Mouse (Mus musculus) forebrain, embryonic 12.5 days (tissue): Measurements from ENCODE around the gene Mrtfb. TPM values are rescaled to one million over a fixed set of nuclear protein-coding genes. Genes with fewer than 3 reads are reported as not detected.

ENCODE experiments used
- ATAC-seq: fragments of 200-750 bp; cut with Nextera tagmentation; 2 replicates; pipeline ENCODE4 v1.8.0; 2017; ENCODE audit warnings: moderate TSS enrichment; ENCODE audit not compliant: low FRiP score
- H3K27ac ChIP-seq: fragments of 300-500 bp; sonication (generic); 2 replicates; pipeline ENCODE4 v1.5.1; 2016; ENCODE audit warnings: mild to moderate bottlenecking
- H3K27me3 ChIP-seq: fragments of 300-500 bp; sonication (generic); 2 replicates; pipeline ENCODE4 v1.6.1; 2016; ENCODE audit warnings: mild to moderate bottlenecking
- H3K36me3 ChIP-seq: fragments of 300-500 bp; sonication (generic); replicated peaks from 2 replicates; pipeline ENCODE4 v1.6.1; 2016; ENCODE audit warnings: mild to moderate bottlenecking
- H3K4me1 ChIP-seq: fragments of 300-500 bp; sonication (generic); 2 replicates; pipeline ENCODE4 v1.6.1; 2016
- H3K4me2 ChIP-seq: fragments of 300-500 bp; sonication (generic); 2 replicates; pipeline ENCODE4 v1.6.1; 2016; ENCODE audit warnings: mild to moderate bottlenecking, moderate library complexity
- H3K4me3 ChIP-seq: fragments of 300-500 bp; sonication (generic); replicated peaks from 2 replicates; pipeline ENCODE4 v1.5.1; 2016; ENCODE audit warnings: mild to moderate bottlenecking
- H3K9ac ChIP-seq: fragments of 300-500 bp; sonication (generic); 2 replicates; pipeline ENCODE4 v1.6.1; 2016; ENCODE audit warnings: mild to moderate bottlenecking
- H3K9me3 ChIP-seq: fragments of 300-500 bp; sonication (generic); 2 replicates; pipeline ENCODE4 v1.6.1; 2016
- WGBS: fragments of 180-500 bp; shearing (Covaris S2); methylation state at CpG from one replicate; pipeline ENCODE4 v1.1.7; 2016; 5-methylcytosine and 5-hydroxymethylcytosine counted together
- polyA plus RNA-seq: library from polyadenylated mRNA; unstranded; fragments of >200 nt; fragmentation: Nextera tagmentation; extraction: Ambion mirVana; gene quantifications from 2 replicates; pipeline ENCODE4 v1.2.1, GENCODE M21; 2016

Gene Mrtfb
- polyA plus RNA-seq, 1 experiment from 2014 or later, result 15.5 TPM

GRCm38 (mm10) chr16:13378157-13378556 lies 121.9 kb downstream of the Mrtfb start:
- H3K9me3 ChIP-seq, result no peaks in the 10 kb centered on the region
- H3K4me1 ChIP-seq, result no peaks in the 10 kb centered on the region
- no peak overlapping the region for H3K4me2 ChIP-seq
- ATAC-seq, result no peak
- H3K27me3 ChIP-seq, result no peaks in the 10 kb centered on the region
- 91% methylated on average over 5 of the region's 5 CpGs for WGBS
- H3K27ac ChIP-seq, result no peak overlapping the region
- no peak overlapping the region for H3K4me3 ChIP-seq
- no peak overlapping the region for H3K9ac ChIP-seq
- no peaks in the 10 kb centered on the region for H3K36me3 ChIP-seq

- WGBS, result 94% methylated on average over 2 of the region's 2 CpGs
- ATAC-seq, result no peak
- no peak overlapping the region for H3K4me2 ChIP-seq
- H3K36me3 ChIP-seq, result no peaks in the 10 kb centered on the region; the same call in 1 of the 2 replicates
- no peak overlapping the region for H3K9ac ChIP-seq
- no peaks in the 10 kb centered on the region for H3K27me3 ChIP-seq
- no peak overlapping the region for H3K27ac ChIP-seq
- H3K9me3 ChIP-seq, result no peaks in the 10 kb centered on the region
- H3K4me3 ChIP-seq, result no peak overlapping the region
- no peaks in the 10 kb centered on the region for H3K4me1 ChIP-seq
Measured at GRCm38 (mm10) chr16:13379865-13380264, 123.6 kb downstream of the Mrtfb start.

DNA sequence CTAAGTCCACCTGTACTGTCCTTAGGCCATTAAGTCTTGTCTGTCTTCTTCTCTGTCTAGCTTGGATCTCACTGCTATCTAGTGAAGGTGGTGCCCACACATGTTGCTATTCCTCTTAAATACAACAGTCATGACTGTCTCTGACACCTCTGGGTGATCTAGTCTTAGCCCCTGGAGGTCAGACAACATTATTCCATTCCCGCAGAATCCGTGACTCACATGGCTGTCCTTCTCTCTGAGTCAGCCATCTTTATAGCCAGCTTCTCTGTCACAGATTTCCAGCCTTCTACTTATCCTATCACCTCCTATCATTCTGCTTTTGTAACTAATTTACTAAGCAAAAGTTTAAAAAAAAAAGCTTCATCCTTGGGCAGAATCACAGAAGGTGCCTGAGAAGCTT lies 125.5 kb downstream of the Mrtfb start:
- Histone ChIP-seq H3K9ac (no peak overlapping the region), H3K27ac (no peak overlapping the region), H3K4me1 (no peaks in the 10 kb centered on the region), H3K9me3 (no peaks in the 10 kb centered on the region), H3K4me3 (no peak overlapping the region), H3K36me3 (peaks cover 6% of the 10 kb centered on the region), H3K4me2 (no peak overlapping the region), H3K27me3 (no peaks in the 10 kb centered on the region)
- 100% methylated on average over 2 of the region's 2 CpGs for WGBS
- ATAC-seq, result no peak

- H3K4me2 ChIP-seq, result no peak overlapping the region
- no peaks in the 10 kb centered on the region for H3K9me3 ChIP-seq
- H3K4me3 ChIP-seq, result no peak overlapping the region
- H3K36me3 ChIP-seq, result peaks cover 9% of the 10 kb centered on the region
- H3K27ac ChIP-seq, result no peak overlapping the region
- no peak overlapping the region for H3K9ac ChIP-seq
- ATAC-seq, result no peak
- H3K27me3 ChIP-seq, result no peaks in the 10 kb centered on the region
- H3K4me1 ChIP-seq, result no peaks in the 10 kb centered on the region
- 94% methylated on average over 4 of the region's 4 CpGs for WGBS
Measured at GRCm38 (mm10) chr16:13387306-13387705, 131.0 kb downstream of the Mrtfb start.

GRCm38 (mm10) chr16:13400375-13400774 lies 144.1 kb downstream of the Mrtfb start:
- Histone ChIP-seq H3K9me3 (no peaks in the 10 kb centered on the region), H3K4me2 (no peak overlapping the region), H3K9ac (no peak overlapping the region), H3K27ac (no peak overlapping the region), H3K4me1 (no peaks in the 10 kb centered on the region), H3K36me3 (peaks cover 68% of the 10 kb centered on the region), H3K27me3 (no peaks in the 10 kb centered on the region), H3K4me3 (no peak overlapping the region)
- no peak for ATAC-seq
- 76% methylated on average over 2 of the region's 2 CpGs for WGBS

DNA sequence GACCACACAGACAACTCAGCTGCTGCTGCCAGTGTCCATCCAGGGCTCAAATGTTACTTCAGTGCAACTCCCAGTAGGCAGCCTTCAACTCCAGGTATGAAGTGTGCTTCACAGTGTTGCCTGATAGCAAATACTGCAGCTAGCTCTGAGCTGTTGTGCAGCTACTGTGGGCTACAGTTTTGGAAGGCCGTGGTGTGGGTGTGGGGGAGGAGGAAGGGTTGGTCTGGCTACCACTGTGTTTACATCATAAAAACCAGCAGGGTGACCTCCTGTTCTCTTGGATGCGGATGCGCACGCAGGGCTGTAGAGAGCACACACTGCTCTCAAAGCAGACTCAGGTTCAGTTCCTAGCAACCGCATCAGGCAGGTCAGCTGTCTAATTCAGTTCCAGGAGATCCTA lies 145.3 kb downstream of the Mrtfb start:
- no peak overlapping the region for H3K4me3 ChIP-seq
- no peak overlapping the region for H3K9ac ChIP-seq
- H3K36me3 ChIP-seq, result peaks cover 74% of the 10 kb centered on the region
- no peaks in the 10 kb centered on the region for H3K27me3 ChIP-seq
- H3K4me1 ChIP-seq, result no peaks in the 10 kb centered on the region
- no peaks in the 10 kb centered on the region for H3K9me3 ChIP-seq
- H3K27ac ChIP-seq, result no peak overlapping the region
- WGBS, result 80% methylated on average over 5 of the region's 5 CpGs
- ATAC-seq, result no peak
- no peak overlapping the region for H3K4me2 ChIP-seq

DNA sequence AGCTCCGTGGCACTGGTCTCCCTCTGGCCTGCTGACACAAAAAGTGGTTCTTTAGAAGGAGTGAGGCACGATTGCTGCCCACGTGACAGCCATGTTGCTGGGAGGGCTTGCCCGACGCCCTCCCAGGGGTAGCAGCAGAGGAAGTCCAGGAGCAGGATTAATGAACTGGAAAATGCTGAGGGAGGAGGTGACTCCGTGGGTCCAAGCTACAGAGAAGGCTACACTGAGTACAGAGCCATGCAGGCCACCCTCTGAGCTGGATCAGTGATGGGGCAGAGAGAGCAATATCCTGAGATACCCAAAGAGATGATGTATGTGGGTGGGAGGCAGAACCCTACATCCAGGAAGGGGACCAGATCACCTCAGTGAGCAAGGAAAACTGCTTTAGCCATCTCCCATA lies 148.4 kb downstream of the Mrtfb start:
- Histone ChIP-seq H3K4me3 (no peak overlapping the region), H3K4me2 (no peak overlapping the region), H3K9me3 (no peaks in the 10 kb centered on the region), H3K9ac (no peak overlapping the region), H3K36me3 (peaks cover 69% of the 10 kb centered on the region), H3K27ac (no peak overlapping the region), H3K4me1 (no peaks in the 10 kb centered on the region), H3K27me3 (no peaks in the 10 kb centered on the region)
- ATAC-seq, result no peak
- WGBS, result 83% methylated on average over 6 of the region's 6 CpGs

- Histone ChIP-seq H3K36me3 (peaks cover 68% of the 10 kb centered on the region), H3K4me2 (no peak overlapping the region), H3K4me1 (no peaks in the 10 kb centered on the region), H3K4me3 (no peak overlapping the region), H3K27me3 (no peaks in the 10 kb centered on the region), H3K9me3 (no peaks in the 10 kb centered on the region), H3K27ac (no peak overlapping the region), H3K9ac (no peak overlapping the region)
- 90% methylated on average over 2 of the region's 2 CpGs for WGBS
- ATAC-seq, result no peak
Measured at GRCm38 (mm10) chr16:13405403-13405802, 149.1 kb downstream of the Mrtfb start.

- peak; percentile 77 for ATAC-seq
- no peak overlapping the region for H3K9ac ChIP-seq
- H3K4me1 ChIP-seq, result no peaks in the 10 kb centered on the region
- H3K36me3 ChIP-seq, result peaks cover 66% of the 10 kb centered on the region
- no peaks in the 10 kb centered on the region for H3K9me3 ChIP-seq
- no peaks in the 10 kb centered on the region for H3K27me3 ChIP-seq
- H3K4me3 ChIP-seq, result no peak overlapping the region
- H3K27ac ChIP-seq, result no peak overlapping the region
- no peak overlapping the region for H3K4me2 ChIP-seq
- WGBS, result 79% methylated on average over 4 of the region's 4 CpGs
Measured at GRCm38 (mm10) chr16:13409530-13410163, 153.4 kb downstream of the Mrtfb start.

GRCm38 (mm10) chr16:13410760-13411159 lies 154.5 kb downstream of the Mrtfb start:
- ATAC-seq, result no peak
- Histone ChIP-seq H3K4me1 (no peaks in the 10 kb centered on the region), H3K27ac (no peak overlapping the region), H3K36me3 (peaks cover 55% of the 10 kb centered on the region), H3K27me3 (no peaks in the 10 kb centered on the region), H3K4me3 (no peak overlapping the region), H3K4me2 (no peak overlapping the region), H3K9me3 (no peaks in the 10 kb centered on the region), H3K9ac (no peak overlapping the region)
- WGBS, result 88% methylated on average over 2 of the region's 2 CpGs

DNA sequence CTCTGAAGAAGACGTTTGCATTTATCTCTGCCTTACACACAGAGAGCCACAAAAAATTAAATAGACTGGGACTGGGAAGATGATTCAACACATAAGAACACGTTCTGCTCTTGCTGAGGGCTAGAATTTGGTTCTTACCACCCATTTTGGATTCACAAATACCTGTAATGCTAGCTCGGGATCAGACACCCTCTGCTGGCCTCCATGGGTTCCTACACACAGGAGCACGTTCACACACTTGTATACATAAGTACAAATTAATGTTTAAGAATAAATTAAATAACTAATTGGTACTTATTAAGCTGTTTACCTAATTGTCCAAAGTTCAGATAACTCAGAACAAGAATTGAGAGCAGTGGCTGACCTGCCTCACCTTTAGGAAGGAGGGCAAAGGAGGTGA lies 155.2 kb downstream of the Mrtfb start:
- H3K9ac ChIP-seq, result no peak overlapping the region
- no peaks in the 10 kb centered on the region for H3K4me1 ChIP-seq
- no peak overlapping the region for H3K27ac ChIP-seq
- WGBS, result 93% methylated on average over 4 of the region's 4 CpGs
- no peak overlapping the region for H3K4me3 ChIP-seq
- no peaks in the 10 kb centered on the region for H3K9me3 ChIP-seq
- peaks cover 49% of the 10 kb centered on the region for H3K36me3 ChIP-seq
- ATAC-seq, result no peak
- no peaks in the 10 kb centered on the region for H3K27me3 ChIP-seq
- H3K4me2 ChIP-seq, result no peak overlapping the region

- H3K4me3 ChIP-seq, result no peak overlapping the region
- no peak overlapping the region for H3K4me2 ChIP-seq
- H3K27me3 ChIP-seq, result no peaks in the 10 kb centered on the region
- H3K36me3 ChIP-seq, result peaks cover 36% of the 10 kb centered on the region
- WGBS, result 96% methylated on average over 7 of the region's 7 CpGs
- no peak overlapping the region for H3K27ac ChIP-seq
- no peak overlapping the region for H3K9ac ChIP-seq
- ATAC-seq, result no peak
- no peaks in the 10 kb centered on the region for H3K9me3 ChIP-seq
- no peaks in the 10 kb centered on the region for H3K4me1 ChIP-seq
Measured at GRCm38 (mm10) chr16:13414566-13414965, 158.3 kb downstream of the Mrtfb start.

- Histone ChIP-seq H3K27ac (no peak overlapping the region), H3K4me1 (no peaks in the 10 kb centered on the region), H3K36me3 (peaks cover 32% of the 10 kb centered on the region), H3K4me3 (no peak overlapping the region), H3K4me2 (no peak overlapping the region), H3K27me3 (no peaks in the 10 kb centered on the region), H3K9me3 (no peaks in the 10 kb centered on the region), H3K9ac (no peak overlapping the region)
- ATAC-seq, result no peak
- WGBS, result 92% methylated on average over 4 of the region's 4 CpGs
Measured at GRCm38 (mm10) chr16:13414972-13415371, 158.7 kb downstream of the Mrtfb start.
